Mouse (Mus musculus) ES-E14 (cell line): ENCODE results near the gene Lrrc15. TPM values are rescaled to one million over a fixed set of nuclear protein-coding genes. Genes with fewer than 3 reads are reported as not detected.

Source experiments
- DNase-seq: peaks from one replicate; pipeline ENCODE4 v3.0.0-alpha.2; 2013; ENCODE audit warnings: low read depth, low spot score
- H3K27ac ChIP-seq: 2 replicates; pipeline ENCODE4 v1.5.1; 2012; ENCODE audit warnings: low read depth, mild to moderate bottlenecking, low read length, moderate library complexity, mixed read lengths; ENCODE audit not compliant: poor library complexity, insufficient read depth, severe bottlenecking
- H3K36me3 ChIP-seq: 2 replicates; pipeline ENCODE4 v1.6.1; 2012; ENCODE audit warnings: mild to moderate bottlenecking, low read length, moderate library complexity, mixed read lengths; ENCODE audit not compliant: control insufficient read depth, poor library complexity, insufficient read depth, severe bottlenecking
- H3K4me1 ChIP-seq, 2 experiments: fragments of 150-350 bp in 1 of 2; sonication (generic) in 1 of 2; 2 replicates each; pipeline ENCODE4 v1.6.1; 2012; ENCODE audit warnings: low read length in 2 of 2, mild to moderate bottlenecking in 1 of 2, mixed read lengths in 1 of 2; ENCODE audit not compliant: control insufficient read depth in 2 of 2, insufficient read depth in 2 of 2, poor library complexity in 1 of 2
- H3K4me3 ChIP-seq, 2 experiments: fragments of 150-350 bp in 1 of 2; sonication (generic) in 1 of 2; 2 replicates each; pipeline ENCODE4 v1.5.1; 2012; ENCODE audit warnings: low read length in 2 of 2, low read depth in 1 of 2, mild to moderate bottlenecking in 1 of 2, mixed read lengths in 1 of 2; ENCODE audit not compliant: insufficient read depth in 1 of 2, poor library complexity in 1 of 2, severe bottlenecking in 1 of 2
- H3K9ac ChIP-seq: 2 replicates; pipeline ENCODE4 v1.6.1; 2012; ENCODE audit warnings: low read depth, mild to moderate bottlenecking, low read length, mixed read lengths; ENCODE audit not compliant: poor library complexity, insufficient read depth, severe bottlenecking
- H3K9me3 ChIP-seq: fragments of 150-350 bp; sonication (generic); 2 replicates; pipeline ENCODE4 v1.6.1; 2012; ENCODE audit warnings: low read depth, mild to moderate bottlenecking, low read length; ENCODE audit not compliant: control insufficient read depth, insufficient read depth
- CHD2 ChIP-seq: IDR thresholded peaks from 2 replicates; pipeline ENCODE4 v1.6.1; 2014; ENCODE audit warnings: mild to moderate bottlenecking, low read depth, low read length, inconsistent platforms
- HCFC1 ChIP-seq: IDR thresholded peaks from 2 replicates; pipeline ENCODE4 v1.6.1; 2012; ENCODE audit warnings: low read length, inconsistent platforms, borderline replicate concordance; ENCODE audit not compliant: insufficient read depth
- MAFK ChIP-seq: IDR thresholded peaks from 2 replicates; pipeline ENCODE4 v1.6.1; 2014; ENCODE audit warnings: mild to moderate bottlenecking, low read depth, low read length, inconsistent platforms; ENCODE audit not compliant: insufficient read depth
- ZC3H11A ChIP-seq: IDR thresholded peaks from 2 replicates; pipeline ENCODE4 v1.6.1; 2012; ENCODE audit warnings: low read depth, mild to moderate bottlenecking, inconsistent platforms, low read length, borderline replicate concordance
- ZNF384 ChIP-seq: IDR thresholded peaks from 2 replicates; pipeline ENCODE4 v1.6.1; 2012; ENCODE audit warnings: low read depth, low read length, inconsistent platforms
- in situ Hi-C, 2 experiments: fragments of 600-800 bp; cut with MboI; formaldehyde crosslinking; loops; one replicate each; pipeline ENCODE4 v1.15.1; 2025; ENCODE audit warnings: low sequenced_read_pairs in 2 of 2, inconsistent platforms in 1 of 2; ENCODE audit not compliant: unreplicated experiment in 2 of 2
- total RNA-seq: library from RNA; depleted of rRNA; stranded (reverse); fragments of 300-350 nt; gene quantifications from 2 replicates; pipeline ENCODE4 v1.2.3, GENCODE M21; 2012; rRNA removed

The Lrrc15 gene
- 1.8 TPM in 2 replicates for total RNA-seq

GRCm38 (mm10) chr16:30282844-30283495, at the start of gene Lrrc15:
TSS of gene Lrrc15 (minus strand) at chr16:30283256.
- Histone ChIP-seq H3K4me3 (peak within 1 kb of the TSS; percentile 23 to 52; a peak in 3 of 4 replicates), H3K27ac (no peak within 1 kb of the TSS), H3K9ac (no peak within 1 kb of the TSS), H3K36me3 (no peaks in the 10 kb centered on the region), H3K9me3 (no peaks in the 10 kb centered on the region), H3K4me1 (peaks cover 0 to 39% of the 10 kb centered on the region in 2 experiments; a peak in 2 of 4 replicates)
- TF ChIP-seq HCFC1: no peak
- no peak for TF ChIP-seq ZNF384
- TF ChIP-seq MAFK: no peak
- no peak for TF ChIP-seq ZC3H11A
- TF ChIP-seq CHD2: no peak
- no peak for DNase-seq
- in situ Hi-C loops: no loop called here

GRCm38 (mm10) chr16:30314236-30314635, 31.2 kb upstream of the Lrrc15 start:
- Histone ChIP-seq H3K9ac (no peak overlapping the region), H3K4me1 (peaks cover 0 to 2% of the 10 kb centered on the region in 2 experiments; a peak in 2 of 4 replicates), H3K36me3 (peaks cover 11% of the 10 kb centered on the region), H3K9me3 (no peaks in the 10 kb centered on the region), H3K4me3 (no peak overlapping the region), H3K27ac (no peak overlapping the region)
- TF ChIP-seq HCFC1 (no peak), MAFK (no peak)
- DNase-seq: no peak
- in situ Hi-C loops: no loop called here

GRCm38 (mm10) chr16:30310647-30311046, 27.6 kb upstream of the Lrrc15 start, which contains the start of gene Gp5:
TSS of gene Gp5 (minus strand) at chr16:30310779.
- peak within 1 kb of the TSS; percentile 25; the same call in 1 of the 2 replicates for H3K9ac ChIP-seq
- in situ Hi-C loops: no loop called here
- DNase-seq: no peak

GRCm38 (mm10) chr16:30310171-30310515, 27.1 kb upstream of the Lrrc15 start:
- no peaks in the 10 kb centered on the region for H3K36me3 ChIP-seq
- no peak overlapping the region for H3K9ac ChIP-seq
- no peaks in the 10 kb centered on the region for H3K9me3 ChIP-seq
- no peak overlapping the region for H3K4me3 ChIP-seq
- H3K27ac ChIP-seq: no peak overlapping the region
- no peak for TF ChIP-seq MAFK
- TF ChIP-seq CHD2: no peak
- TF ChIP-seq ZNF384: no peak
- TF ChIP-seq HCFC1: no peak
- TF ChIP-seq ZC3H11A: no peak
- H3K4me1 ChIP-seq: peaks cover 0 to 2% of the 10 kb centered on the region in 2 experiments; a peak in 2 of 4 replicates
- in situ Hi-C loops: no loop called here
- no peak for DNase-seq

More at GRCm38 (mm10) chr16:30310647-30311046, 27.6 kb upstream of the Lrrc15 start, which contains the start of gene Gp5:
- Histone ChIP-seq H3K27ac (no peak within 1 kb of the TSS), H3K4me1 (peaks cover 0 to 2% of the 10 kb centered on the region in 2 experiments; a peak in 2 of 4 replicates), H3K36me3 (peaks cover 3% of the 10 kb centered on the region), H3K9me3 (no peaks in the 10 kb centered on the region), H3K4me3 (peak within 1 kb of the TSS; percentile 64 to 65; a peak in 3 of 4 replicates)
- no peak for TF ChIP-seq MAFK
- no peak for TF ChIP-seq ZNF384
- TF ChIP-seq CHD2: no peak
- TF ChIP-seq HCFC1: no peak
- no peak for TF ChIP-seq ZC3H11A
